In the genomic region with DNA sequence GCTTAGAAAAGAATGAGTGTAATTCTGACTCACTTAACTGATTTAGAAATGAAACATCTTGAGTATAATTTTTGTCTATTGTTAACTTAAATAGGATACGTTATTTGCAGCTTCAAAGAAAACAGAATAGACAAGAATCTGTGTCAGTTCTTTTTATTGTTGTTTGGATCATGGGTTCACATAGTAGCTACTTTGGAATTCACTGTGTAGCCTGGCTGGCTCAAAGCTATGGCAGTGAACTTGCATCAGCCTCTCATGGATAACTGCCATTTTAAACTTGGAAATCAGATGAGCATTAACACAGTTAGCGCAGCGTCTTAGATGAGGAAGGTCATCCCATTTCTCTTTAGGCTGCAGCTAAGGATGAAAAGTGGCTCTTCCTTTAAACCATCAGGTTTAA, we compare ENCODE assay signal across 1 mouse cellular context.
A peak's percentile ranks its signal among the peaks of the same experiment; 100 is the strongest.
TF ChIP-seq lines count a peak whose summit lies in the region.

No protein-coding gene starts in this region.

TF ChIP-seq in MEL, 35 proteins besides CTCF, POLR2A, EP300 and RAD21:
- no peak for TF ChIP-seq NRF1 (IDR thresholded peaks at IDR 0.05; ENCODE audit: insufficient read depth, low read depth, low read length, poor library complexity, severe bottlenecking)
- peak; percentile 19; the same call in 1 of the 2 replicates for TF ChIP-seq KAT2A (conservative IDR thresholded peaks at IDR 0.05; ENCODE audit: low read depth, low read length)
